Mouse (Mus musculus): ENCODE measurements around the gene Fggy.

DNA sequence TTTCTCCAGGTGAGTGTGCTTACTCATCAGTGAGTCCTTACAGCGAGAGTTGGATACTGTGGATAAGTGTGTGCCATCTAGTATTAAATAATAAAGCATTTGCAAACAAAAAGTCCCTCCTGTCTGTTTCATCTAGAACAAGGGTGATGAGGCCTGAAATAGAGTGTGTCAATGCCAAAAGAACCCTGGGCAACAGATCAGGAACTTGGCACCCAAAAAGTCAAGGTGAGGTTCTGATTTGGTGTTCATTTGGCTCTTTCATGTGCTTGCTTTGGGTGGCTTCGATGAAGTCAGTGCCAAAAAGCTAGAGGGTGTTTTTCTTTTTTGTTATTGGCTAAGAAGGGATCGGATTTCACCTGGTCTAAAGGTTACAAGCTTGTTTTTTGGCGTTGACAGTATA, 68.3 kb downstream of the Fggy start:
- TF ChIP-seq CTCF (IDR thresholded peaks at IDR 0.05; ENCODE audit: extremely low read depth, insufficient read depth, insufficient read length, insufficient replicate concordance) (no peak), POLR2A (IDR thresholded peaks at IDR 0.05; ENCODE audit: low read depth, low read length) (no peak)
